Mouse (Mus musculus) heart, adult 2 months (tissue): ENCODE measurements around the gene Btbd3. TPM values are rescaled to one million over a fixed set of nuclear protein-coding genes. Genes with fewer than 3 reads are reported as not detected.
A peak's percentile ranks its signal among the peaks of the same experiment; 100 is the strongest.

Experiments used
- DNase-seq, 2 experiments: peaks; one replicate each; pipeline ENCODE4 v3.0.0; 2021
- H3K27ac ChIP-seq: fragments of 200-600 bp; 2 replicates; pipeline ENCODE4 v1.8.1; 2022
- H3K27me3 ChIP-seq: fragments of 200-500 bp; 2 replicates; pipeline ENCODE4 v1.6.1; 2012; ENCODE audit warnings: mild to moderate bottlenecking, low read length, inconsistent platforms, mixed read lengths; ENCODE audit not compliant: control insufficient read depth, insufficient read depth
- H3K36me3 ChIP-seq: fragments of 200-500 bp; 2 replicates; pipeline ENCODE4 v1.6.1; 2012; ENCODE audit warnings: low read length, inconsistent platforms; ENCODE audit not compliant: control insufficient read depth, insufficient read depth
- H3K4me1 ChIP-seq: fragments of 200-500 bp; 2 replicates; pipeline ENCODE4 v1.6.1; 2011; ENCODE audit warnings: low read length; ENCODE audit not compliant: control insufficient read depth, insufficient read depth
- H3K4me3 ChIP-seq: fragments of 200-600 bp; 2 replicates; pipeline ENCODE4 v1.8.1; 2022
- H3K79me2 ChIP-seq: fragments of 200-500 bp; replicated peaks from 2 replicates; pipeline ENCODE4 v1.6.1; 2012; ENCODE audit warnings: mild to moderate bottlenecking, inconsistent platforms, low read length, moderate library complexity, mixed read lengths; ENCODE audit not compliant: control insufficient read depth, insufficient read depth
- H3K9ac ChIP-seq: fragments of 200-500 bp; 2 replicates; pipeline ENCODE4 v1.6.1; 2012; ENCODE audit warnings: low read depth, mild to moderate bottlenecking, control low read depth, inconsistent platforms, low read length, mixed read lengths
- CTCF ChIP-seq: fragments of 200-600 bp; IDR thresholded peaks from 2 replicates; pipeline ENCODE4 v1.8.1; 2022; ENCODE audit warnings: antibody characterized with exemption, mild to moderate bottlenecking, moderate library complexity
- EP300 ChIP-seq: fragments of 200-500 bp; IDR thresholded peaks from 2 replicates; pipeline ENCODE4 v1.6.1; 2011; ENCODE audit warnings: low read depth, low read length, control low read depth; ENCODE audit not compliant: insufficient read depth
- POLR2A ChIP-seq: fragments of 200-500 bp; IDR thresholded peaks from 2 replicates; pipeline ENCODE4 v1.6.1; 2011; ENCODE audit warnings: mild to moderate bottlenecking, low read depth, low read length, control low read depth; ENCODE audit not compliant: insufficient read depth
- WGBS: fragments of 180-500 bp; shearing (Covaris S2); methylation state at CpG from one replicate; pipeline ENCODE4 v1.1.7; 2018; 5-methylcytosine and 5-hydroxymethylcytosine counted together
- intact Hi-C: fragments of 180-260 bp; cut with DNase I; formaldehyde crosslinking; loops from one replicate; pipeline ENCODE4 v1.15.1; 2025
- polyA plus RNA-seq: library from polyadenylated mRNA; depleted of rRNA; stranded (reverse); fragments of >200 nt; gene quantifications from 2 replicates; pipeline ENCODE4 v1.2.3, GENCODE M21; 2012
- total RNA-seq, 2 experiments: library from RNA; stranded (reverse); gene quantifications; 2 replicates each; pipeline ENCODE4 v1.2.3; 2021

Gene Btbd3
- total and polyA plus RNA-seq, 3 experiments, result 7.1 to 14.4 (median 12.9) TPM

DNA sequence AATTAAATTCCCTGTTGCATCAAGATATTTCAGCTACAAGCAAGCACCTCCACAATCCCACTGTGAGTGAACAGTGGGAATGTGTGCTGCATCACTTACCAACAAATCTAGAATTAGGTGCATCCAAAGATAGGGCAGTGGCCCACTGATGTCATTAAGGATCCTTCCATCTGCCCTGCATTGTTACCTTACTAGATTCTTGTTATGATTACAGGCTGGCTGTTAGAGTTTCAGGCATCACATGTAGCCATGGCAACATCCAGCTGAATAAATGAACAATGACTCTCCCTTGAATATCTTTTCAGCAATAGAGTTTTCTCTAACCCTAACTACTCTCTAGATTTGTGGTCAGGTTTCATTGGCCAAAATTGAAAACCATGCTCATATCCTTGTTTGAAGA is 150.3 kb downstream of the Btbd3 start:
- Histone ChIP-seq H3K36me3 (no peaks in the 10 kb centered on the region), H3K27ac (no peak overlapping the region), H3K9ac (no peak overlapping the region), H3K79me2 (no peaks in the 10 kb centered on the region), H3K27me3 (no peaks in the 10 kb centered on the region), H3K4me3 (no peak overlapping the region), H3K4me1 (no peaks in the 10 kb centered on the region; the same call in 1 of the 2 replicates)
- DNase-seq, result no peak
- TF ChIP-seq CTCF, result no peak
- TF ChIP-seq EP300, result no peak
- no peak for TF ChIP-seq POLR2A
- intact Hi-C loops, result no loop called here

DNA sequence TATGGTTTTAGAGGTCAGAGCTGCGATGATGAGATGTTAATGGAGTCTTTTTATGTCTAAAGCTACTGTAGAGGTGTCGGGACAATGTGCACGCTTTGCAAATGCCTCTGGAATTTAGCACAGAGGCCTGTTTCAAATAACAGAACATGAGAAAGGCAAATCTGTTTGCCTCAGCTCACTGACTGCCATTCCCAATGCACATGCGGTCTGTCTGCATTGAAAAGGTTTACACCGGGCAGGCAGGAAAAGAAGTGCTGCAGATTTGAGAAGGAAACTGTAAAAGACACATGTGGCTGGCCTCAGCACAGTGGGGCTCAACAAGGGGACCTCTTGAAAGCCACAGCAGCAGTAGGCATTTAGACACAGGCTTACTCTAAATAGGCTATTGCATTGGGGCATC is 156.2 kb downstream of the Btbd3 start:
- Histone ChIP-seq H3K4me1 (no peaks in the 10 kb centered on the region), H3K9ac (no peak overlapping the region), H3K4me3 (no peak overlapping the region), H3K27me3 (no peaks in the 10 kb centered on the region), H3K36me3 (no peaks in the 10 kb centered on the region), H3K27ac (no peak overlapping the region), H3K79me2 (no peaks in the 10 kb centered on the region)
- intact Hi-C loops, result no loop called here
- DNase-seq, result no peak
- TF ChIP-seq CTCF (no peak), EP300 (no peak), POLR2A (no peak)
- 63% methylated on average over 5 of the region's 5 CpGs for WGBS

DNA sequence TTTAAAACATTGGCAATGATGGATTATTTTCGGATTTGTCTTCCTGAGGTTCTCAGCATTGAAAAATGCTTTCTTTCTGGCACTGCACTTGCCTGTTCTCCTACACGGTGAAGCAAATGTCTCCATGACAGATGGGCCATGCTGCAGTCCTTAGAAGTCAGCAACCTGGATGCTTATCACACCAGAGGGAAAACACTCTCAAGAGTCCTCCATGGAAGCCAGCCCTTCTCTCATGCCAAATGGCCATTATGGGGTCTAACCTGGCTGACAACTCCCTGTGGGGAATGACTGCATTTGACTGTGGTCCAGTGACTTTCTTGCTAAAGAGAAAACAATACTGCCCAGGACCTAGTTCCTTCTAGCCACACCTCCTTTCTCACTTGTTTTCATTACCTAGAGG is 166.0 kb downstream of the Btbd3 start:
- no peaks in the 10 kb centered on the region for H3K79me2 ChIP-seq
- no peak for TF ChIP-seq EP300
- no peak for TF ChIP-seq POLR2A
- no peak for TF ChIP-seq CTCF
- H3K9ac ChIP-seq, result no peak overlapping the region
- H3K36me3 ChIP-seq, result no peaks in the 10 kb centered on the region
- H3K27ac ChIP-seq, result no peak overlapping the region
- intact Hi-C loops, result no loop called here
- no peaks in the 10 kb centered on the region for H3K4me1 ChIP-seq
- DNase-seq, result no peak
- WGBS, result 75% methylated on average over 2 of the region's 2 CpGs
- no peak overlapping the region for H3K4me3 ChIP-seq
- H3K27me3 ChIP-seq, result no peaks in the 10 kb centered on the region

DNA sequence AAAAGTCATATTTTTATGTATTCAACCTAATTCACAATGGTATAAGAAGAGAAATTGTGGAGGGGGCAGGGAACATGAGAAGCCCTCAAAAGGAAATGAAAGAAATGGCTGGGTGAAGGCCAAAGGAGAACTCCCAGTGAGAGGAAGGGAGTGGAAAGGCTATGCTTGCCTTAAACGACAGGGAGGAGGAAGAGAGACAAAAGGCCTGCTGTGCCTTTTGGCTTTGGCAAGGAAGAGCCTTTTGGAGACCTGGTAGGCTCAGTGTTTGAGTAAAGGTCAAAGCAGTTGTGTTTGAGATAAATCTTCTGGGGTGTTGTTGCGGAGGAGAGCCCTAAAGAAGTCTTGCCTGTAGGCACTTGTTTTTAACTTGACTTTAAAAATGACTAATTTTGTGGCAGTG is 175.6 kb downstream of the Btbd3 start:
- TF ChIP-seq POLR2A, result no peak
- TF ChIP-seq CTCF, result no peak
- no peak for TF ChIP-seq EP300
- peak in 1 of 2 experiments; percentile 5 for DNase-seq
- WGBS, result 20% methylated on average over 2 of the region's 2 CpGs
- intact Hi-C loops, result loop anchor here (2.0 kb wide), 1 partner anchor 153 kb away; no protein-coding TSS in a partner anchor
- Histone ChIP-seq H3K27ac (peak overlapping the region; percentile 61), H3K36me3 (peaks cover 2% of the 10 kb centered on the region; the same call in 1 of the 2 replicates), H3K4me1 (peaks cover 6% of the 10 kb centered on the region), H3K79me2 (no peaks in the 10 kb centered on the region), H3K27me3 (no peaks in the 10 kb centered on the region), H3K9ac (no peak overlapping the region), H3K4me3 (no peak overlapping the region)

DNA sequence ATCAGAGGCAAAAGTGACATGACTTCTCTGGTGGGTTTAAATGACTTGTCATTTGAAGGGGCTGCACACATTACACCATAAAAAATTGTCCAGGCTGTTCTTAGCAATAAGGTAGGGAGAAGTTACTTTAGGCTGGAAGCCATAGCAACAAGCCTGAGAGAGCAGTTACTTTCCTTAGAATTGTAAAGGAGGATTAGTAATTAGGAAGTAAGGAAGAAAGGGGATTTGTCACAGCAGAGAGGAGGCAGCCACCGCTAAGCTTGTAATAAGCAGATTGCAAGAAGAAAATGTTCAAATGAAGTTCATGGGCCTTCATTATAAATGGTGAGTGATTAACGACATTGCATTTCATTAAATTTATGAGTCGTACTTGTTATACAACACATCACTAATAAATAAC is 190.1 kb downstream of the Btbd3 start:
- 78% methylated on average over 3 of the region's 3 CpGs for WGBS
- H3K27ac ChIP-seq, result no peak overlapping the region
- intact Hi-C loops, result no loop called here
- H3K4me3 ChIP-seq, result no peak overlapping the region
- H3K27me3 ChIP-seq, result no peaks in the 10 kb centered on the region
- H3K36me3 ChIP-seq, result no peaks in the 10 kb centered on the region
- H3K4me1 ChIP-seq, result no peaks in the 10 kb centered on the region
- TF ChIP-seq POLR2A (no peak), EP300 (no peak), CTCF (no peak)
- DNase-seq, result no peak
- no peak overlapping the region for H3K9ac ChIP-seq
- H3K79me2 ChIP-seq, result no peaks in the 10 kb centered on the region

DNA sequence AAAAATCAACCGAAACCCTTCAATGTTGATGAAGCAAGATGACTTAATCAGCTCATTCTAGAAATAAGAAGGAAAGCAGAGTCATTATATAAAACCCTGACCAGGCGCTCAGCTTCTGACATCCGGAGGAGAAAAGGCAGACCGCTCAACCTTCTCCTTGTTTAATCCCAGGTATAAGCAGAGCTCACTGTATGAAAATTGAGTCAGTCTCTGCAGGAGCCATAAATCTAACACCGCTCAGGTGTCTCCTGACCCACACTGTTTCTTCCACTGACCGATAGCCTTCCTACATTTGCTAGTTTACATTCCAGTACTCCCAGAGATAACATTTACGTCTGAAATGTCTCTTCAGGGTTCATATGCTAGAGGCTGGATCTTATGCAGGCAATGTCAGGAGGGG is 190.6 kb downstream of the Btbd3 start:
- WGBS, result 85% methylated on average over 7 of the region's 7 CpGs

More for the DNA sequence above, 190.6 kb downstream of the Btbd3 start:
- DNase-seq, result no peak
- no peak overlapping the region for H3K27ac ChIP-seq
- no peak overlapping the region for H3K4me3 ChIP-seq
- intact Hi-C loops, result no loop called here
- no peak overlapping the region for H3K9ac ChIP-seq
- no peaks in the 10 kb centered on the region for H3K4me1 ChIP-seq
- no peak for TF ChIP-seq CTCF
- no peak for TF ChIP-seq POLR2A
- no peak for TF ChIP-seq EP300
- no peaks in the 10 kb centered on the region for H3K36me3 ChIP-seq
- H3K27me3 ChIP-seq, result no peaks in the 10 kb centered on the region
- H3K79me2 ChIP-seq, result no peaks in the 10 kb centered on the region
